Mouse (Mus musculus): ENCODE data around the gene Tmem208.

Tmem208 gene

DNA sequence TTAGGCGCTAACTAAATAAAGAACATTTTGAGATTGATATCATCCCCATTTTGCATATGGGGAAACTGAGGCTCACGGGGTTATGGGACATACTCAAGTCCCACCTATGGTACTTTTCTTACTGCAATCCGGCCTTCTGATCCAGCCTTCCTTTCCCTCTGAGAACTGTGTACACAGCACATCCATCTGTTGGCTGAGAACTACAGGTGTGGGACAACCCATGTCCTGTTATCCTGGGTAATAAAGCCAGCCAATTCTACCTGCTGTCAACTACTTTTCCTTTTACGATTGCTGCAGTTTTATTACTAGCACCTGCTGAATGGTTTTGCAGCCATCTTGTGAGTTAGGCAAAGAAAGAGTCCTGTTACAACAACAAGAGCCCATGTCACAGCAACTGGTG, 28.4 kb downstream of the Tmem208 start:
- DNase-seq (ENCODE audit: low spot score in 2 of 2), result no peak

GRCm38 (mm10) chr8:105355179-105356024, 29.2 kb downstream of the Tmem208 start:
- DNase-seq (ENCODE audit: low spot score in 2 of 2), result no peak

DNA sequence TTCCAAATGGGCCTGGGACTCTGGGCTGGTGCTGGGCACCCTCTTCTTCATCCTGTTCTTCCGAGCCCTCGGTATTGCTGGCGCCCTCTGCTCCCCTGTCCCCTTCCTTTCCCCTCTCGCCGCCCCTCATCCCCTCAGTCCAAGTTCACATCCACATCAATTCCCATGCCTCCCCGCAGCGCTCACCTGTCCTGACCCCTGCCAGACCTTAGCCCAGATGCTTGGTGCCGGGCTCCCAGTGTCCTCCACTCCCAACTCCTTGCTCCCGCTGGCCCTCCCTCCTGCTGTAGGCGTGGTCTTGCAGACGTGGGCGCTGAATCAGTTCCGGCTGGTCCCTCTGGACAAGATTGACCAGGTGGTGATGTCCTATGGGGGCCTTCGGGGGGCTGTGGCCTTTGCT, 30.5 kb downstream of the Tmem208 start:
- no peak for DNase-seq (ENCODE audit: low spot score in 2 of 2)

- DNase-seq (ENCODE audit: low spot score in 2 of 2), result no peak
These were observed 33.1 kb downstream of the Tmem208 start for GRCm38 (mm10) chr8:105359208-105359607.

GRCm38 (mm10) chr8:105359646-105360045, 33.5 kb downstream of the Tmem208 start:
- DNase-seq (ENCODE audit: low spot score in 2 of 2), result no peak

DNA sequence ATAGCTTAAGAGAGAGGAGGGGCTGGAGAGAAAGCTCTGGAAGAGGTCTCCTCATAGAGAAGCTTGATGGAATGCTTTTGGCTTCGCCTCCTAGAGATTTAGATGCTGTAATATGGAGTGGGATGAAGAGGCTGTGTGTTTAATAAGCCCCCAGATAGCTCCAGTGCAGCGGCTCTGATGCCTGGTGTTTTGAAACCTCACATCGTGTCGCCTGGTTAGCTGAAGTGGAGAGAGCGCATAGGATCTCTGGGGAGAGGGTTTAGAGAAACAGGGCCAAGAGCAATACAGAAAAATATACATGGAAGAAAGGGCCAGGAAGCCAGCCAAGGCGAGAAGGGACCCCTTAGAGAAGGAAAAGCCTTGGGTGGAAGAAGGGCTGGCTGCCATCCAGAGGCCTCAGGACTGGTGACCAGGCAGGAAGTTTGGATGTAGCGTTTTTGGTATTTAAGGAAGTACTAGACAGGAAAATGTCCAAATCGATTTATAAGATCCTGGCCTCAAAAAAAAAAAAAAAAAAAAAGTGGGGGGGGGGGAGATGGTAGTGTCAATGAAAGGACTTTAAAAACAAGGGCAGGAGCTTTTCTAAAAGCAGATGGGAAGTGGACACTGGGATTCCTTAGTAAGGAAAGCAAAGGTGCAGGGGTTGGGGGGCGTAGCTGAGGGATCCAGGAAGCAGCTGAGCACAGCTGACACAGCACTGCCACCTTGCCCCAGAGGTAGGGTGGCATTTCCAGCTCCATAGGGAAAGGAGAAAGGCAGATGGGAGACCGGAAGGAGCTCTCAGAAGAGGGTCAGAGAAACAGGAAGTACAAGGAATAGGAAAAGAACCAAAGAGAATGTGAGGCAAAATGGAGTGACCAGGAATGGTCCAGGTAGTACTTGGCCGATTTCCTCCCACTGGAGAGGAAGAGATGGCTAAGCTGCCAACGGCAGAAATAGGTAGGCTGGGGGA, 35.9 kb downstream of the Tmem208 start:
- DNase-seq (ENCODE audit: low spot score in 2 of 2), result no peak

- no peak for DNase-seq (ENCODE audit: low spot score in 2 of 2)
These were observed 41.0 kb downstream of the Tmem208 start for GRCm38 (mm10) chr8:105367107-105367506.

DNA sequence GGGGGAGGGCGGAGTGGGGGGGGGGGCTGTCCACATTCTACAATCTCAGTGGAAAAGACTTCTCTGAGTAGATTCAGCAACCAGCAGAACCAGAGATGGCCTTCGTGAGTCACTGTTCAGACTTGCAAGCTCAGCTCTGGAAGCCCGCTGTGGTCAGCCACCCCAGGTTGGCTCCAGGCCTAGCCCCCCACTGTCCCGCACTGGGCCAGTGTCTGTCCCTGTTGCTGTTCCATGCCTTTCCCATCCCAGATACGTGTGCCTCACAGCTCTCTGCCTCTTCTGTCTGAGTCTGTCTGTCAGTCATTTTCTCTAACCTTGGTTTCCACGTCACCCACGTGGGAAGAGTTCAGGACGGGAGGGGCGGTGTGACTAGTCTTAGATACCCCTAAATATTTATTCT, 46.3 kb downstream of the Tmem208 start:
- no peak for DNase-seq (ENCODE audit: low spot score in 2 of 2)

DNA sequence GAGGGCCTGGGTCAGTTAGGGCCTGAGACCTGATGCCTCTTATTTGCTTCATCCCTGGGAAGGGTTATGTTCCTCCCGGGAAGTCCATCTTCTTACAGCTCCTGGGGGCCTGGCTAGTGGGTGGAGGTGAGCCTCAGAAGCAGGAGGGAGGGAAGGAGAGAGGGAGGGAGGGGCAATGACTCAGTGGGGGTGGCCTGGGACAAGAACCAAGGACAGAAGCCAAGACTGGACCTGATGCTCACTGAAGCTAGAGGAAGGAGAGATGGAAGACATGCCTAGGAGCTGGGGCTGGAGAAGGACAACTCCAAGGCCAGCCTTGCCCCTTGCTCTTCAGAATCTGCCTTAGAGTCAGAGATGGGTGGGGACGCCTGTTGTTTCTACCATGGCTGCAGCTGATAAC, 46.9 kb downstream of the Tmem208 start, which contains the start of gene Plekhg4:
Gene Plekhg4 (plus strand): TSS at position 243 of the 400 bp plus-strand sequence.
- no peak for DNase-seq (ENCODE audit: low spot score in 2 of 2)

- DNase-seq (ENCODE audit: low spot score in 2 of 2), result no peak
These were observed 48.4 kb downstream of the Tmem208 start for GRCm38 (mm10) chr8:105374513-105374966.

DNA sequence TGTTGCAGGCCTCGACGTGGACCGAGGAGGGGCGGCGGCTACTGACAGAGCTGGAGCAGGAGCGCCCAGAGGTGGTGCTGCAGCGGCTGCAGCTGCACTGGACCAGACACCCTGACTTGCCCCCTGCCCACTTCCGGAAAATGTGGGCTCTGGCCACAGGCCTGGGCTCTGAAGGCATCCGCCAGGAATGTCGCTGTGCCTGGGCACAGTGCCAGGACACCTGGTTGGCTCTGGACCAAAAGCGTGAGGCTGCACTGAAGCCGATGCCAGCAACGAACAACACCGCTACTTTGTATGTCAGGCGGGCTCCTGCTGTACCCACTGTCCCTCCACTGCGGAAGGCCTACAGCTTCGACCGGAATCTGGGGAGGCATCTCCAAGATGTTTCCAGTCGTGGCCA, 52.5 kb downstream of the Tmem208 start:
- no peak for DNase-seq (ENCODE audit: low spot score in 2 of 2)

GRCm38 (mm10) chr8:105380308-105380707, 54.2 kb downstream of the Tmem208 start:
- DNase-seq (ENCODE audit: low spot score in 2 of 2), result no peak

DNA sequence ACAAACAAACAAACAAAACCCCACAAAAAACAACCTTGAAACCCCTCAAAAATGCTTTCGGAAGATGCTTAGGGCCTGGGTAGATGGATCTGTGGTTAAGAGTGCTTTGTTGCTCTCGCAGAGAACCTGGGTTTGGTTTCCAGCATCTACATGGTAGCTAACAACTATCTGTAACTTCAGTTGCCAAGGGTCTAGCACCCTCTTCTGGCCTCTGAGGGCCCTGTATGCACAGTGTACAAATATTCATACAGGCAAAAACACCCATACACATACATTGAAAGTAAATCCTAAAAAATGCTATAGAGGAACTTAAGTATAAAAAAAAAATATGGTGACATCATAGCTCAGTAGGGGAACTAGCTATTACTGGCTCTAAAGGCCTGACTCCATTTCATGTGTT, 57.9 kb downstream of the Tmem208 start:
- no peak for DNase-seq (ENCODE audit: low spot score in 2 of 2)
